Comparison of ENCODE assay signal across 8 mouse cellular contexts in the genomic region with DNA sequence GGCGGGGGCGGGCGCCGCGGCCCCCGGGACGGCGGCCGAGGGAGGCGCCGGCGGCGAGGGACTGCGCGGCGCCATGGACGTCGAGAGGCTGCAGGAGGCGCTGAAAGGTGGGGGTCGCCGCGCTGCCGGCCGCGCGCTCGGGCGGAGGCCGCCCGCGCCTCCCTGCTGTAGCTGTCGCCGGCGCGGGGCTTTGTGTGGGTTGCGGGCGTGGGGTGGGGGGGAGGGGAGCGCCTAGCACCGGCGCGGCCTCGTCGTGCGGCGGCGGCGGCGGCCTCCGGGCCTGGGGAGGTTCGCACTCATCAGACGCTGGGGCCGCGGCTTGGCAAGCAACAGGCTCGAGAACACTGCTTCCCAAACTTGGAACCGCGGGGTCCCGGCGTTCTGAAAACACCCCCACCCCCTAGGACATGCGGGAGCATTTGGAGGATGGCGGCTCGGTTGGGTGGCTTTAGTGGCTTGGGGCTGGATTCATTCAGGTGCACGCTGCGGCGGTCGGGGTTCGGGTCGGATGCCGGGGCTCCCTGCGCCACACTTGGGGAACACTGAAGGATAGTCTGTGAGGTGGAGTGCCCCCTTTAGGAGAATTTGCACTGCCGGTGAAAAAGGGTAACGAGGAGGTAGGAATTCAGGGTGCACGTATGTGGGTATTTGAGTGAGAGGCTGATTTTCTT. TPM values are rescaled to one million over a fixed set of nuclear protein-coding genes. Genes with fewer than 3 reads are reported as not detected.
DNase-seq lines count a peak whose midpoint lies in the region; ATAC-seq and TF ChIP-seq lines count a peak whose summit lies in the region.

No protein-coding gene starts in this region.

- peaks cover 26 to 33% of the 10 kb centered on the region in 2 experiments for H3K36me3 ChIP-seq in MEL (ENCODE audit: control insufficient read depth in 1 of 2, insufficient read depth in 2 of 2, low read length in 2 of 2)
- peaks cover 23% of the 10 kb centered on the region for H3K36me3 ChIP-seq in forebrain, postnatal 0 days (ENCODE audit: insufficient read depth)
- H3K36me3 ChIP-seq in lung, embryonic 15.5 days, result peaks cover 31% of the 10 kb centered on the region

- 1% methylated on average over 63 of the region's 72 CpGs for WGBS in cerebellum, adult 2 months
- 2% methylated on average over 50 of the region's 72 CpGs for WGBS in forebrain, postnatal 0 days
- WGBS in lung, embryonic 15.5 days, result under 1% methylated on average over 53 of the region's 72 CpGs

- H3K9ac ChIP-seq in MEL (ENCODE audit: control insufficient read depth, low read depth, low read length, poor library complexity, severe bottlenecking), result peak overlapping the region; percentile 99
- peak overlapping the region; percentile 81 for H3K9ac ChIP-seq in forebrain, postnatal 0 days
- H3K9ac ChIP-seq in lung, embryonic 15.5 days, result peak overlapping the region; percentile 80

- H3K4me2 ChIP-seq in forebrain, postnatal 0 days (ENCODE audit: low read depth), result peak overlapping the region; percentile 42
- H3K4me2 ChIP-seq in lung, embryonic 15.5 days, result peak overlapping the region; percentile 50

- peak overlapping the region; percentile 78 for H3K27ac ChIP-seq in MEL (ENCODE audit: control insufficient read depth, low read depth, low read length)
- H3K27ac ChIP-seq in cerebellum, adult 2 months (ENCODE audit: insufficient read depth, low read length), result no peak overlapping the region; the same call in 1 of the 2 replicates
- peak overlapping the region; percentile 89 for H3K27ac ChIP-seq in forebrain, postnatal 0 days (ENCODE audit: low read depth, low read length)
- peak overlapping the region; percentile 81 for H3K27ac ChIP-seq in lung, embryonic 15.5 days

- H3K9me3 ChIP-seq in MEL (replicated peaks; ENCODE audit: insufficient read depth, low read length), result no peaks in the 10 kb centered on the region
- no peaks in the 10 kb centered on the region for H3K9me3 ChIP-seq in forebrain, postnatal 0 days (ENCODE audit: low read length)
- no peaks in the 10 kb centered on the region for H3K9me3 ChIP-seq in lung, embryonic 15.5 days

- peak in 1 of 2 experiments; percentile 42; a peak in 1 of 4 replicates for TF ChIP-seq POLR2A in MEL (IDR thresholded peaks at IDR 0.05; ENCODE audit: control insufficient read depth in 1 of 2, insufficient read depth in 1 of 2, low read depth in 1 of 2, low read length in 2 of 2, poor library complexity in 1 of 2)
- 0 out of 2 replicates have a peak, but pooled peaks have one; percentile 18 for TF ChIP-seq POLR2A in cerebellum, adult 2 months (IDR thresholded peaks at IDR 0.05; ENCODE audit: borderline replicate concordance, insufficient read depth, low read length)

- H3K4me3 ChIP-seq in MEL (ENCODE audit: control insufficient read depth in 1 of 2, insufficient read depth in 1 of 2, low read depth in 2 of 2, low read length in 2 of 2), result peak overlapping the region; percentile 94 to 100
- H3K4me3 ChIP-seq in cerebellum, adult 2 months (replicated peaks; ENCODE audit: insufficient read depth, low read depth, low read length), result peak overlapping the region; percentile 64
- peak overlapping the region; percentile 79 for H3K4me3 ChIP-seq in forebrain, postnatal 0 days (ENCODE audit: low read depth, low read length)
- peak overlapping the region; percentile 85 for H3K4me3 ChIP-seq in lung, embryonic 15.5 days

- no peak for TF ChIP-seq RAD21 in MEL (IDR thresholded peaks at IDR 0.05; ENCODE audit: low read depth, low read length)

- H3K4me1 ChIP-seq in MEL (ENCODE audit: control insufficient read depth in 1 of 2, insufficient read depth in 2 of 2, low read length in 2 of 2), result peaks cover 0 to 20% of the 10 kb centered on the region in 2 experiments; a peak in 2 of 4 replicates
- peaks cover 7% of the 10 kb centered on the region; the same call in 1 of the 2 replicates for H3K4me1 ChIP-seq in cerebellum, adult 2 months (ENCODE audit: control insufficient read depth, insufficient read depth, low read length)
- H3K4me1 ChIP-seq in forebrain, postnatal 0 days (ENCODE audit: insufficient read depth), result peaks cover 11% of the 10 kb centered on the region; the same call in 1 of the 2 replicates
- H3K4me1 ChIP-seq in lung, embryonic 15.5 days, result peaks cover 13% of the 10 kb centered on the region; the same call in 1 of the 2 replicates

- ATAC-seq in forebrain, postnatal 0 days, result peak; percentile 87
- peak; percentile 85 for ATAC-seq in lung, embryonic 15.5 days (ENCODE audit: borderline replicate concordance, extremely low read depth, low FRiP score, low TSS enrichment)

- peak; percentile 49 for DNase-seq in MEL (ENCODE audit: low read depth, low spot score)
- DNase-seq in cerebellum, adult 2 months, result peak; percentile 64 to 76
- DNase-seq in forebrain, postnatal 0 days, result peak; percentile 68
- DNase-seq in heart, postnatal 4 days, result peak; percentile 59
- DNase-seq in layer of hippocampus, adult 9-10 months (ENCODE audit: low spot score), result peak; percentile 31
- DNase-seq in ovary, postnatal 10 days (ENCODE audit: low spot score), result peak; percentile 28
- DNase-seq in thymus, postnatal 10 days (ENCODE audit: low spot score in 2 of 2), result peak; percentile 65 to 68

- H3K27me3 ChIP-seq in MEL (ENCODE audit: control insufficient read depth in 1 of 2, insufficient read depth in 2 of 2, low read length in 2 of 2), result no peaks in the 10 kb centered on the region
- H3K27me3 ChIP-seq in cerebellum, adult 2 months (ENCODE audit: control insufficient read depth, insufficient read depth, low read length), result no peaks in the 10 kb centered on the region
- H3K27me3 ChIP-seq in forebrain, postnatal 0 days (ENCODE audit: insufficient read depth, low read length), result no peaks in the 10 kb centered on the region
- H3K27me3 ChIP-seq in lung, embryonic 15.5 days, result no peaks in the 10 kb centered on the region

- peaks cover 39% of the 10 kb centered on the region for H3K79me2 ChIP-seq in MEL (ENCODE audit: control insufficient read depth, insufficient read depth, low read length, poor library complexity)

- peak in 2 of 3 experiments; percentile 25 to 31; a peak in 3 of 6 replicates for TF ChIP-seq CTCF in MEL (IDR thresholded peaks at IDR 0.05 in 2 of 3, conservative IDR thresholded peaks at IDR 0.05 in 1 of 3; ENCODE audit: control insufficient read depth in 1 of 3, insufficient read depth in 1 of 3, low read depth in 2 of 3, low read length in 3 of 3, poor library complexity in 1 of 3, severe bottlenecking in 1 of 3)
- peak; percentile 10; the same call in 1 of the 2 replicates for TF ChIP-seq CTCF in cerebellum, adult 2 months (IDR thresholded peaks at IDR 0.05; ENCODE audit: borderline replicate concordance, insufficient read depth, low read depth, low read length)
- TF ChIP-seq CTCF in forebrain, postnatal 0 days (IDR thresholded peaks at IDR 0.05; ENCODE audit: low read depth), result peak; percentile 63

- TF ChIP-seq EP300 in MEL (IDR thresholded peaks at IDR 0.05; ENCODE audit: low read depth in 1 of 2, low read length in 2 of 2), result no peak

TF ChIP-seq in MEL, 35 proteins besides CTCF, POLR2A, EP300 and RAD21:
- peak; percentile 11; the same call in 1 of the 2 replicates for TF ChIP-seq MXI1 (IDR thresholded peaks at IDR 0.05; ENCODE audit: low read depth, low read length)
- no peak for TF ChIP-seq ZMIZ1 (IDR thresholded peaks at IDR 0.05; ENCODE audit: low read depth, low read length)
TF ChIP-seq in MEL: peak in this region for 1.

RNA-seq across cellular contexts. Expression of gene Ppp4r2, which starts 0.5 kb away (rescaled TPM):
- 55.6 and 57.1 TPM in 2 replicates for total RNA-seq in MEL (2012; rRNA removed)
- polyA plus RNA-seq in MEL (2012; ENCODE audit: insufficient read depth in 1 of 2, insufficient read length in 2 of 2, low read depth in 1 of 2, low replicate concordance in 2 of 2, missing spikeins in 1 of 2), result 10 to 100 TPM in 1 of 2 experiments, not detected in 1; 61.4 TPM
- 32.0 and 33.6 TPM in 2 replicates for polyA plus RNA-seq in cerebellum, adult 2 months (2012; rRNA removed)
- 47.5 and 57.8 TPM in 2 replicates for total RNA-seq in forebrain, postnatal 0 days (2014; rRNA removed)
- 7.2 and 11.9 TPM in 2 replicates for polyA plus RNA-seq in forebrain, postnatal 0 days (2015; fragmentation: Nextera tagmentation; extraction: Ambion mirVana)
- 10 to 100 TPM; 64.9 to 66.8 TPM for total RNA-seq in heart, postnatal 4 days (2021)
- 19.4 and 19.6 TPM in 2 replicates for polyA plus RNA-seq in lung, embryonic 15.5 days (2015; fragmentation: Nextera tagmentation; extraction: Ambion mirVana)

Comparison
In these comparisons a context has a peak if more than half of its experiments do, and no peak if none do; other contexts are left out.
1. CTCF ChIP-seq: peak in every context shown above with its lines; median percentile 63 in forebrain, postnatal 0 days; 28 in MEL; 10 in cerebellum, adult 2 months.